Mouse (Mus musculus) liver, embryonic 14.5 days (tissue): ENCODE results near the gene Dnajb14.

Experiments used
- CTCF ChIP-seq: IDR thresholded peaks from 2 replicates; pipeline ENCODE4 v1.5.1; 2016; ENCODE audit warnings: antibody characterized with exemption, low read depth, control low read depth
- EP300 ChIP-seq: IDR thresholded peaks from 2 replicates; pipeline ENCODE4 v1.6.1; 2016; ENCODE audit warnings: antibody characterized with exemption, low read depth

DNA sequence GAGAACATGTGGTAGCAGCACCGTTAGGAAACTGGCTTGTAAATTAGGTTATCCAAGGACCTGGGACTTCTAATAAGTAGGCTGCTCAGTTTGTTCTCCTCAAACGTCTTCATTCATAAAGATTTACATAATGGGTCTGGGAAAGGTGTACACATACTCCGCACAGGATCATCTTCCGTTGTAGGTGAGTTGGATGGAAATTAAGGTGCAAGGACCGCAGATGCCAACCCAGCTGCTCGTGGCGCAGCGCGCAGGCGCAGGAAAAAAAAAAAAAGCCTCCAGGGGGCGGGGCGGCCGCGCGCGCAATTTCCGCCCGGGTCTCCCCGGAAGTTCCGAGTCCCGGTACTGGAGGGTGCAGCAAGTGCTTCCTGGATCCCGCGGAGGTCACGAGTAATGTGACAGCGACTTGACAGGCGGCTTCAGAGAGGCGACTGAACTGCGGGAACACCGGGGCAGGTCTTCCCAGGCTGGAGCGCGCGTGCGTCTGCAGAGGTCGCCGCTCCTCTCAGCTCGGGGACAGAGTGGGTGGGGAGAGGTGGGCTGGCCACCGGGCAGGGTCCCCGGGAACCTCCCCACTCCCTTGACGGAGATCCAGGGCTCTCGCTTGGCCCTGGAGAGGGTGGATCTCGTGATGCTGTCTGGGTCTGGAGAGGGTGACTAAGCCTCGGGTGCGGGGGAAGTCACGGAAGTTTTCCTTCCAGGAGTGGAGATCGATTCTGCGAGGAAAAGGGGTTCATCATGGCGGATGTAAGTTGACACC lies 50.9 kb downstream of the Dnajb14 start, which contains the start of gene Lamtor3:
- TF ChIP-seq CTCF (peak; percentile 23; the same call in 1 of the 2 replicates), EP300 (no peak)
